Mouse (Mus musculus) c-Kit-positive CD71-negative TER-119-negative erythroid progenitor cells, embryonic 14.5 days (primary cell): ENCODE measurements at regions not wholly inside any gene's neighbourhood (a gene's known extent, or its start where the extent isn't known, plus 50 kb on each side); places are given as distances from the start of the nearest gene placed in this dataset.

Source experiments
- DNase-seq: peaks from one replicate; pipeline ENCODE4 v3.0.0-alpha.2; 2013; ENCODE audit warnings: low read depth

GRCm38 (mm10) chr2:61922496-61922895 is 119.8 kb downstream of the Tbr1 start:
- DNase-seq = no peak

- DNase-seq = no peak
Observed at GRCm38 (mm10) chr2:61938296-61938695, 108.0 kb upstream of the Slc4a10 start.

DNA sequence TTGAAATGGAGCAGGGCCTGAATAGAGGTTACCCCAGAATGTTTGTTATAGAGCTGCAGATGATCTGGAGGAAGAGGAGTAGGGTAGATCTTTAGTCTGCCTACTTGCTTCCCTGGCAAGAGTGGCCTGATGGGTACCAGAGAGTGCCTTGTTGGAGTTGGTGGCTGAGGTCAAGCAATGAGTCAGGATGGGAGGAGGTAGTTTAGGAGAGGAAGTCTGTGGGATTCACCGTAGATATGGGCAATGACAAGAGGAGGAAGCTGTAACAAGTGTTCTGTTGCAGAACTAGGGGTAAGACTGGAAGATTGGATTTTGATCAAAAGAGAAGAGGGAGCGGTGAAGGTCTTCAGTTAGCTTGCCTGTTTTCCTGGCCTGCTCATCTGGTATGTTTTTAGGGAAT is 80.3 kb upstream of the Slc4a10 start:
- DNase-seq = no peak

DNA sequence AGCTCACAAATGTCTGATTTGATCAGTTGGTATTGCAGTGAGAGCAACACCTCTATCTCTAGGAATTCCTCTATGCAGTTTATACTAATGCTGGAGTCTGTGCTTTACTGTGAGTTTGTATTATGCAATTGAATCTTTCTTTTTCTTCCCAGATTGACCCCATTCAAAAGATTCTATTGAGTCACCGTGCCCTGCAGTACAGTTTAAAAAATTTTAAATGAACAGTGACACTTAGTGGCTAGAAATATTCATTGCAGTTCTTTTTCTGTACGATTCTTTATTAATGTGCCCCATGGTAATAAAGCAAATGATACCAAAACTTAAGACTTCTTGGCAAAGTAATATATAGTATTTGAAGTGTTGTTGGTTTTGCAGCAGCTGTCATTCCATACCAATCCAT is 78.5 kb upstream of the Slc4a10 start:
- peak; percentile 4 for DNase-seq

DNA sequence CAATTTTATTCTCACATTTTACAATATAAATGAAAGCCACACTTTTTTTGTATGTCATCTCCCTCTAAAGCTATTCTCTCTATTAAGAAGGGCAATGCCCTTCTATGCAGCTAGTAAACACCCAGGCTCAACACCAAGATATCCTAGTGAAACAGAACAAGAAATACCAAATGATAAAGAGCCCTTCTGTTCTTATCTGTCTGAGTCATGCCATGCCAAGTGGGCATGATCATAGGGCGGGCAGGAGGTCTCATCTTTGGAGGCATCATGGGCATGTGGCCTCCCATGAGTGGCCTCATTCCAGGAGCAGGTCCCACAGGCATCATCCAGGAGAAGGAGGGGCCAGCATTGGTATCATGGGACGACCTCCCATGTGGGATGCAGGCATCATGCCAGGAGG is 76.2 kb upstream of the Slc4a10 start:
- no peak for DNase-seq

- no peak for DNase-seq
Observed at GRCm38 (mm10) chr2:61984771-61985170, 61.5 kb upstream of the Slc4a10 start.

DNA sequence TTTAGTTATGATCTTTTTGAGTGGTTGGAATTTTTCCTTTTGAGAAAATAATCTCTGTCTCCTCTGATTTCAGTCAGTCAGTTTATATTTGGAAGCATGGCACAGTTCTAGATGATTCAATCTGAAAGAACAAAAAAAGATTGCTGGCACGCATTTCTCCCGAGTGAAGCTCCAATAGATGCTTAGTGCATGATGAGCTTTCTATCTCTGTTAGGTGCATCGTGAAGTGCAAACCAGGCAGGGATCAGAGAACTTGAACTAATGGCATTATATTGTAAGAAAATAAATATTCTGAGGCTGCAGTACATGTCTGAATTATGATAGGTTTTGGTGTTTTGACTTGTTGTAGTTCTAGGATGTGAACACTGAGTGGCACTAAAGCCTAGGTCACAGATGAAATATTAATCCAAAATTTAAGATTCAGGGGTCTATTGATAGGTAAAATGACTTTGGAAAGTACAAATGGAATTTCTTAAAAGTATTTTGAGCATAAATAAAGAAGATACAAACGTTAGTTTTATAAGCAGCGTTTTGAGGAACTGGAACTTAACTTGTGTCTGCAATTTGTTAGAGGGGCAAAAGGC is 59.2 kb upstream of the Slc4a10 start:
- no peak for DNase-seq
